Mouse (Mus musculus): ENCODE results near the gene Med21. TPM values are rescaled to one million over a fixed set of nuclear protein-coding genes. Genes with fewer than 3 reads are reported as not detected.

Gene Med21
- polyA plus RNA-seq (2014; fragmentation: Nextera tagmentation; extraction: Ambion mirVana): 124 and 125 TPM in 2 replicates

DNA sequence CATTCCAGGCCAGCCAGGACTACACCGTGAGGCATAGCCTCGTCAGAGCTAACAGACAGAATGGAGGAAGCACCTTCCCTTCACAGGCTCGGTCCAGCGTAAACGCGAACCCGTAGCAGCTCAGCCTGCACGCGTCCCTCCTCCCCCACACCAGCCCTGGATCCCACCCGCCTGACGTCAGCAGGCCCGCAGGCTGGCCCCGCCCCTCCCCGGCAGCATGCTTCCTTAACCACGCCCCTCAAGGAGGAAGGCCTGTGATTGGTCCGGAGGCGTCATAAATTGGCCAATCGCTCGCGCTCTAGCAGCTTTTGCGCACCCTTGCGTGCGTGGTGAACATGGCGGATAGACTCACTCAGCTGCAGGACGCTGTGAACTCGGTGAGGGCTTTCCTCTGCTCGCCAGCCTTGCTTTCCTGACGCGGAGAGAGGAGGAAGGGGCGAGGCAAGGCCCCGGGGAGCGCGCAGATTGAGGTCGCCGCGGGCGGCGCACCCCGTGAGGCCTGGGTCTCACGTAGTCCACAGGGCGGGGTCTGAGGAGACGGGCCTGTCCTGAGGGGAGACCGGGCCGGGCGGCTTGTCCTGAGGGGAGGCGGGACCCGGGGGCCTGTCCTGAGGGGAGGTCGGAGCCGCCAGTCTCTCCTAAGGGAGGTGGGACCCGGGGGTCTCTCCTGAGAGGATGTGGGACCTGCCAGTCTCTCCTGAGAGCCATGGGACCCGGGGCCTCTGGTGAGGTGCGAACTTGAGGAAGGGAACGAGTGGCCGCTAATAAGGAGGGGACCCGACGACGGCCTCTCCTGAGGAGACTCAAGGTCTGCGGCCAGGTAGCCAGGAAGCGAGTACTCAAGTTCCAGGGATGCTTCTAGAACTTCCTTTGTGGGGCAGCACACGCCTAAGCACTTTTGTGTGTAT is at the start of gene Med21, which contains the start of gene Tm7sf3:
TSS of gene Med21 (plus strand) at position 272 of the 908 bp plus-strand sequence.
TSS of gene Tm7sf3 (minus strand) at position 549 of the 908 bp plus-strand sequence.
- Histone ChIP-seq H3K27me3 (ENCODE audit: control insufficient read depth, insufficient read depth, low read length) (no peaks in the 10 kb centered on the region), H3K36me3 (ENCODE audit: control insufficient read depth, insufficient read depth, low read length) (no peaks in the 10 kb centered on the region), H3K4me1 (ENCODE audit: control insufficient read depth, insufficient read depth, low read length) (peaks cover 4% of the 10 kb centered on the region; the same call in 1 of the 2 replicates), H3K9me3 (ENCODE audit: control insufficient read depth, low read length) (no peaks in the 10 kb centered on the region), H3K9ac (ENCODE audit: low read length) (peak within 1 kb of the TSS; percentile 86), H3K4me3 (ENCODE audit: low read depth, low read length) (peak within 1 kb of the TSS; percentile 83), H3K27ac (ENCODE audit: low read depth, low read length) (peak within 1 kb of the TSS; percentile 82), H3K4me2 (ENCODE audit: low read depth) (peak within 1 kb of the TSS; percentile 75)
- ATAC-seq (ENCODE audit: insufficient read depth, low FRiP score, low TSS enrichment) (peak; percentile 96), DNase-seq (ENCODE audit: low spot score) (peak; percentile 98)
- WGBS: 1% methylated on average over 55 of the region's 60 CpGs

DNA sequence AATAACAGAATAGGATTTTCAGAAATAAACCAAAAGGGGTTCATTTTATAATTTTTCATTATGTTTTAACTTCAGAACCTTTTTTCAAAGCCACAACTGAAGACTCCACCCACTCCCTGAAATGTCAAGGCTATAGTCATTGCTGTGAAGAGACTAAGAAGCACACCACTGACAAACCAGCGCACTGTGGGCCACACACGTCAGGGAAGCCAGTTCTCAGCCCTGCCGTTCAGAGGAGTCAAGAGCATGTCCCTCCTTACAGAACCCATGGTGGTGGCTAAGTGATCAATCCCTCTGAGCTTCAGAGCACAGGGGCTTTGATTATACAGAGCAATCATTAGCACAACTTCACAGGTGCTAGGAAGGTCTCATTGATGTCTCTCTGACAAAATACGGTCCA is 39.7 kb upstream of the Med21 start:
- DNase-seq (ENCODE audit: low spot score): no peak
- Histone ChIP-seq H3K9me3 (ENCODE audit: control insufficient read depth, low read length) (no peaks in the 10 kb centered on the region), H3K4me1 (ENCODE audit: control insufficient read depth, insufficient read depth, low read length) (no peaks in the 10 kb centered on the region), H3K9ac (ENCODE audit: low read length) (no peak overlapping the region), H3K4me2 (ENCODE audit: low read depth) (no peak overlapping the region), H3K36me3 (ENCODE audit: control insufficient read depth, insufficient read depth, low read length) (peaks cover 9% of the 10 kb centered on the region; the same call in 1 of the 2 replicates), H3K27ac (ENCODE audit: low read depth, low read length) (no peak overlapping the region), H3K27me3 (ENCODE audit: control insufficient read depth, insufficient read depth, low read length) (no peaks in the 10 kb centered on the region), H3K4me3 (ENCODE audit: low read depth, low read length) (no peak overlapping the region)
- ATAC-seq (ENCODE audit: insufficient read depth, low FRiP score, low TSS enrichment): no peak
- 87% methylated on average over 4 of the region's 4 CpGs for WGBS

DNA sequence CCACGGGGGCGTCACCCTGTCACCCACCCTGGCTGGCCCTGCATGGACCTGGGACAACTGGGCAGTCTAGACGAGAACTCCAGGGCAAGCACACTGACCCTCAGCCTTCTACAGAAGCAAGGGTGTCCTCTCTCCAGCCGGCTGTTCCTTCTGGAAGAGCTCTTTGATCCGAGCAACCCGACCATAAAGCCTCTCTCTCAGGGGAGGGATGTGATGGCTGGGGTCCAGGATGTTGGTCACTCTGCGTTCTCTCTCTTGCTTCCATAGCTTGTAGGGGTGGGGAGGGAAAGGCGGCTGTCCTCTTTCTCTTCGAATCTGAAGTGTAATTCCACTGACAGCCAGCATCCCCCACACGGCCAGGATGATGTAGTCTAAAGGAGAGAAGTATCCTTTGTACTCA is 38.7 kb upstream of the Med21 start:
- Histone ChIP-seq H3K4me3 (ENCODE audit: low read depth, low read length) (no peak overlapping the region), H3K27me3 (ENCODE audit: control insufficient read depth, insufficient read depth, low read length) (no peaks in the 10 kb centered on the region), H3K4me2 (ENCODE audit: low read depth) (no peak overlapping the region), H3K4me1 (ENCODE audit: control insufficient read depth, insufficient read depth, low read length) (no peaks in the 10 kb centered on the region), H3K36me3 (ENCODE audit: control insufficient read depth, insufficient read depth, low read length) (peaks cover 9% of the 10 kb centered on the region; the same call in 1 of the 2 replicates), H3K27ac (ENCODE audit: low read depth, low read length) (no peak overlapping the region), H3K9me3 (ENCODE audit: control insufficient read depth, low read length) (no peaks in the 10 kb centered on the region), H3K9ac (ENCODE audit: low read length) (no peak overlapping the region)
- 85% methylated on average over 10 of the region's 10 CpGs for WGBS
- DNase-seq (ENCODE audit: low spot score): no peak
- no peak for ATAC-seq (ENCODE audit: insufficient read depth, low FRiP score, low TSS enrichment)

DNA sequence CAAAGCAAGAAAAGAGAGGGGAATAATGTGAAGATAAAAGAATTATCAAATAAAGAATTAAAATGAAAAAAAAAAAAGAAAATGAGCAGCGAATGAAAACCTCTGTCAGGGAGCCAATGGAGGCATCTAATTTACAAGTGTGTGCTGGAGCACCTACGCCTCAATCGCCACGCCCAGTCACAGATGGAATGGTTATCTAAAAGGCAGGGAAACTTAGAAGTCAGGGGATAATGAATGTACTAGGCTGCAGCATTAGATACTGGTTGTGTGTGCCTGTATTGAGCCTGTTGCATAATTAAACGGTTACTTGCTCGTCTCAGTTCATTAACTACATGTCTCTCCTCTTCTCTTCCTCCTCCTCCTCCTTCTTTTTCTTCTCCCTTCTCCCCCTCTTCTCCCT is 31.0 kb upstream of the Med21 start:
- peaks cover 5% of the 10 kb centered on the region for H3K36me3 ChIP-seq (ENCODE audit: control insufficient read depth, insufficient read depth, low read length)

DNA sequence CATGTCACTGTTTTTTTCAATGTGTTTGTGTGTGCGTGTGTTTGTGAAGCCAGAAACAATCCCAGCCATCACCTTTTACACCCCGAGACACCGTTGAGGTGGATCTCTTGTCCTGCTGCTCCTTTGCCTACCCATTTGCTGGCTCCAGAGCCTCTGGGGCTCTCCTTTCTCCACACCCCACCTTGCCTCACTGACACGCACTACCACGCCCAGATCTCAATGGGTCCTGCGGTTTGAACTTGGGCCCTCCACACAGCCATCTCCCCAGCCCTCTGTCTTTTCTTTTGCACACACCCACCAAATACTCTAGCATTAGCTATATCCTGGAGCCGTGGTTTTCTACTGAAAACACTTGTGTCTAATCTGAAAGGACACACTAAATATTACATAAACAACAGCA is 30.4 kb upstream of the Med21 start:
- Histone ChIP-seq H3K27ac (ENCODE audit: low read depth, low read length) (no peak overlapping the region), H3K4me3 (ENCODE audit: low read depth, low read length) (no peak overlapping the region), H3K4me2 (ENCODE audit: low read depth) (no peak overlapping the region), H3K9me3 (ENCODE audit: control insufficient read depth, low read length) (no peaks in the 10 kb centered on the region), H3K9ac (ENCODE audit: low read length) (no peak overlapping the region), H3K27me3 (ENCODE audit: control insufficient read depth, insufficient read depth, low read length) (no peaks in the 10 kb centered on the region), H3K4me1 (ENCODE audit: control insufficient read depth, insufficient read depth, low read length) (no peaks in the 10 kb centered on the region), H3K36me3 (ENCODE audit: control insufficient read depth, insufficient read depth, low read length) (peaks cover 5% of the 10 kb centered on the region)
- ATAC-seq (ENCODE audit: insufficient read depth, low FRiP score, low TSS enrichment) (no peak), DNase-seq (ENCODE audit: low spot score) (no peak)
- 91% methylated on average over 7 of the region's 7 CpGs for WGBS

More for the DNA sequence above, 31.0 kb upstream of the Med21 start:
- Histone ChIP-seq H3K4me1 (ENCODE audit: control insufficient read depth, insufficient read depth, low read length) (no peaks in the 10 kb centered on the region), H3K9me3 (ENCODE audit: control insufficient read depth, low read length) (no peaks in the 10 kb centered on the region), H3K27ac (ENCODE audit: low read depth, low read length) (no peak overlapping the region), H3K27me3 (ENCODE audit: control insufficient read depth, insufficient read depth, low read length) (no peaks in the 10 kb centered on the region), H3K9ac (ENCODE audit: low read length) (no peak overlapping the region), H3K4me2 (ENCODE audit: low read depth) (no peak overlapping the region), H3K4me3 (ENCODE audit: low read depth, low read length) (no peak overlapping the region)
- WGBS: 91% methylated on average over 6 of the region's 6 CpGs
- DNase-seq (ENCODE audit: low spot score): no peak
- ATAC-seq (ENCODE audit: insufficient read depth, low FRiP score, low TSS enrichment): no peak

DNA sequence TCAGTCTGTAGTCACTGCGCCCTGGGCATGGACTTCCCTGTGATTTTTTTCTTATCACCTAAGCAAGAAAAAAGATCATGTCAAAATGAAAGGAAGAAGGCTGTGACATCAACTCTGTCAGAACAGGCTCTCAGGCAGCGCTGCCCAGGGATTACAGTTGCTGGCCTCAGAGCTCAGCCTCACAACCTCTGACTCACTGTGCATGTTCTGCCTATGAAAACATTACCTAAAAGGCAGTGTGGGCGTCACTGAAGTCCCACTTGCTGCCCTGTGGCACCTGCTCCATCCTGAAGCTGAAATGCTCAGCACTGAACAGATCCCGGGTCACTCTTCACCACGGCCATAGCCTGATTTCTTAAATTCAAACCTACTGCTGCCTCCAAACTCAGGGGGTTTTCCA is 29.6 kb upstream of the Med21 start:
- Histone ChIP-seq H3K27ac (ENCODE audit: low read depth, low read length) (no peak overlapping the region), H3K4me1 (ENCODE audit: control insufficient read depth, insufficient read depth, low read length) (no peaks in the 10 kb centered on the region), H3K9me3 (ENCODE audit: control insufficient read depth, low read length) (no peaks in the 10 kb centered on the region), H3K36me3 (ENCODE audit: control insufficient read depth, insufficient read depth, low read length) (peaks cover 5% of the 10 kb centered on the region), H3K4me3 (ENCODE audit: low read depth, low read length) (no peak overlapping the region), H3K27me3 (ENCODE audit: control insufficient read depth, insufficient read depth, low read length) (no peaks in the 10 kb centered on the region), H3K4me2 (ENCODE audit: low read depth) (no peak overlapping the region), H3K9ac (ENCODE audit: low read length) (no peak overlapping the region)
- ATAC-seq (ENCODE audit: insufficient read depth, low FRiP score, low TSS enrichment): no peak
- whole genome bisulfite sequencing: 92% methylated on average over 5 of the region's 5 CpGs
- no peak for DNase-seq (ENCODE audit: low spot score)

DNA sequence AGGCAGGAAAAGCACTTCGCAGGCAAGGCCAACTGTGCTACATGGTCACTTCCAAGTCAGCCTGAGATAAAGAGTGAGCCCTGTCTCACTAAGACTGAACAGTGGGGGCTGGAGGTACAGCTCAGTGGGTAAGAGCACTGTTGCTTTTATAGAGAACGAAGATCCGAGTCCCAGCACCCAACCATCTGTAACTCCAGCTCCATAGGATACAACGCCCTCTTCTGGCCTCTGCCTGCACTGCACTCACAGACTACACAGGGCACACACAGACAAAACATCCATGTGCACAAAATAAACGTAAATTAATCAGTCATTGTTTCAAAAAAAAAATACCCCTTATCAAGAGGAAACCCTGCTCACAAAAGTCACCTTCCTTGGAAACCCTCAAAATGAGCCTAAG is 28.4 kb upstream of the Med21 start:
- no peak overlapping the region for H3K4me2 ChIP-seq (ENCODE audit: low read depth)
- no peak overlapping the region for H3K9ac ChIP-seq (ENCODE audit: low read length)
- DNase-seq (ENCODE audit: low spot score): no peak
- no peaks in the 10 kb centered on the region for H3K4me1 ChIP-seq (ENCODE audit: control insufficient read depth, insufficient read depth, low read length)
- peaks cover 7% of the 10 kb centered on the region for H3K36me3 ChIP-seq (ENCODE audit: control insufficient read depth, insufficient read depth, low read length)
- WGBS: 95% methylated on average over 5 of the region's 5 CpGs
- no peak overlapping the region for H3K4me3 ChIP-seq (ENCODE audit: low read depth, low read length)
- H3K27me3 ChIP-seq (ENCODE audit: control insufficient read depth, insufficient read depth, low read length): no peaks in the 10 kb centered on the region
- H3K9me3 ChIP-seq (ENCODE audit: control insufficient read depth, low read length): no peaks in the 10 kb centered on the region
- ATAC-seq (ENCODE audit: insufficient read depth, low FRiP score, low TSS enrichment): no peak
- no peak overlapping the region for H3K27ac ChIP-seq (ENCODE audit: low read depth, low read length)

DNA sequence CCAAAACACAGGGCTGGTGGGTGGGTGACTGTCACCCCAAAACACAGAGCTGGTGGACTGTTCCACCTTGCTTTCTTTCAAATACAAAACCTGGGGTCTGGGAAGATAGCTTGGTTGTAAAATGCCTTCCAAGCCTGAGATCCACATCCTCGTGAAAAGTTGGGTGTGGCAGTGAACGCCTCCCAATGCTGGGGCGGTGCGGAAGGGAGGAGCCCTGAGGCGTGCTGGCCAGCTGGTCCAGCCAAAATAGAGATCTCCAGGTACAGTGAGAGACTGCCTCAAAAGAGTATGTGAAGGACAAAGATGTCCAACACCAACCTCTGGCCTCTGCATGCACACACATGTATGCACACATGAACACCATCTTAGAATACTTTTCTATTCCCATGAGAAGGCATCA is 27.8 kb upstream of the Med21 start:
- Histone ChIP-seq H3K9me3 (ENCODE audit: control insufficient read depth, low read length) (no peaks in the 10 kb centered on the region), H3K4me3 (ENCODE audit: low read depth, low read length) (no peak overlapping the region), H3K27ac (ENCODE audit: low read depth, low read length) (no peak overlapping the region), H3K9ac (ENCODE audit: low read length) (no peak overlapping the region), H3K27me3 (ENCODE audit: control insufficient read depth, insufficient read depth, low read length) (no peaks in the 10 kb centered on the region), H3K4me2 (ENCODE audit: low read depth) (no peak overlapping the region), H3K36me3 (ENCODE audit: control insufficient read depth, insufficient read depth, low read length) (peaks cover 6% of the 10 kb centered on the region), H3K4me1 (ENCODE audit: control insufficient read depth, insufficient read depth, low read length) (no peaks in the 10 kb centered on the region)
- DNase-seq (ENCODE audit: low spot score) (no peak), ATAC-seq (ENCODE audit: insufficient read depth, low FRiP score, low TSS enrichment) (no peak)
- WGBS: 93% methylated on average over 5 of the region's 5 CpGs

DNA sequence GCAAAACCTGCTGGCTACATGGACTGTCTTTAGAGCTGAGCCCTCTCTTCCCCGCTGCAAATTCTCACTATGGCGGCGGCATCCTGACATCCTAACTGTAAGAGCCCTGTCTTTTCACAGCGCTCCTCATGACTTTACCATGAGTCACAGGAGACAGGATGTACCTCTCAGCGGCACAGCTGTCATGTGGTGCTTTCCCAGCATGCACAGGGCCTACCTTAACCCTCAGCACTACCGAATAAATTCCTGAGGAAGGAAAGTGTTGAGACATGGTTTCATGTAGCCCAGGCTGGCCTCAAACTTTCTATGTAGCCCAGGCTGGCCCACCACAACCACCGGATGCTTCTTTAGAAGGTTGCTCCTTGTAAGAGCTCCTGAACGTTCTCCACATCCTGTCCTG is 26.5 kb upstream of the Med21 start:
- Histone ChIP-seq H3K4me1 (ENCODE audit: control insufficient read depth, insufficient read depth, low read length) (no peaks in the 10 kb centered on the region), H3K27me3 (ENCODE audit: control insufficient read depth, insufficient read depth, low read length) (no peaks in the 10 kb centered on the region), H3K9me3 (ENCODE audit: control insufficient read depth, low read length) (no peaks in the 10 kb centered on the region), H3K4me2 (ENCODE audit: low read depth) (no peak overlapping the region), H3K36me3 (ENCODE audit: control insufficient read depth, insufficient read depth, low read length) (peaks cover 6% of the 10 kb centered on the region), H3K9ac (ENCODE audit: low read length) (no peak overlapping the region), H3K4me3 (ENCODE audit: low read depth, low read length) (no peak overlapping the region), H3K27ac (ENCODE audit: low read depth, low read length) (no peak overlapping the region)
- WGBS: 93% methylated on average over 8 of the region's 8 CpGs
- DNase-seq (ENCODE audit: low spot score) (no peak), ATAC-seq (ENCODE audit: insufficient read depth, low FRiP score, low TSS enrichment) (no peak)
